Mouse (Mus musculus) mouse trophoblast stem cell (cell line): ENCODE data around the gene P2rx2.

Experiments
- in situ Hi-C, 2 experiments: fragments of 300-500 bp; cut with MseI, MboI; formaldehyde crosslinking; loops; 2 replicates in 1 of 2; 3 replicates in 1 of 2; pipeline ENCODE4 v1.15.1; 2025

P2rx2 gene

DNA sequence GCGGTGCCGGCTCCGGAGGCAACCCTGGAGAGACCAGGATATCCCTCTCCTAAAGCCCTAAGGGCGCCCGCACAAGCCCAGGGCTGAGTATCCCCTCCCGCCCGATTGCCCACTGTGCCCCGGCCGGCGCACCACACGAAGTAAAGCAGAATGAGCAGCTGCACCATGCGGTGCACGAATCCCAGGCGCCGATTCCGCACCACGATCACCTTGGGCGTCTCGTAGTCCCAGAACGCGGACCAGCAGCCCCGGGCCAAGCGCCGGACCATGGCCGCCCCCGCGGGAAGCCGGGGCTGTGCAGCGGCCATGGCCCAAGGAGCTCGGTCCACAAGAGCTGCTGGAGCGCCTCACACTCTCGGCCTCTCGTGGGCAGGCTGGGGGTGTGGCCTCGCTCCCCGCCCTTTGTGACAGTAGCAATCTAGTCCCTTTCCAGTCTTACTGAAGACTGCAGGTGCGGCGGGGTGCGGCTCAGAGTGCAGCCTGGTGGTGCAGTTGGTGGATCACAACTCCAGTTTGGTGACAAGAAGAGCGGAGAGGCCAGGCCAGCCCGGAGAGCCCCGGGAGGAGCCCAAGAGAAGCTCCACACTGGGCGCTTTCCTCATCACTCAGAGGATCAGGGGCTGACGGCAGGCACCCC is at the start of gene P2rx2:
Gene P2rx2, minus strand, starts transcription at position 565 of the 637 bp plus-strand sequence.
- in situ Hi-C loops: no loop called here

GRCm38 (mm10) chr5:110392727-110393126 is 49.7 kb upstream of the P2rx2 start:
- in situ Hi-C loops: no loop called here

- in situ Hi-C loops: no loop called here
Measured at GRCm38 (mm10) chr5:110390631-110391030, 47.6 kb upstream of the P2rx2 start.

- in situ Hi-C loops: no loop called here
Measured at GRCm38 (mm10) chr5:110387332-110387731, 44.3 kb upstream of the P2rx2 start.

DNA sequence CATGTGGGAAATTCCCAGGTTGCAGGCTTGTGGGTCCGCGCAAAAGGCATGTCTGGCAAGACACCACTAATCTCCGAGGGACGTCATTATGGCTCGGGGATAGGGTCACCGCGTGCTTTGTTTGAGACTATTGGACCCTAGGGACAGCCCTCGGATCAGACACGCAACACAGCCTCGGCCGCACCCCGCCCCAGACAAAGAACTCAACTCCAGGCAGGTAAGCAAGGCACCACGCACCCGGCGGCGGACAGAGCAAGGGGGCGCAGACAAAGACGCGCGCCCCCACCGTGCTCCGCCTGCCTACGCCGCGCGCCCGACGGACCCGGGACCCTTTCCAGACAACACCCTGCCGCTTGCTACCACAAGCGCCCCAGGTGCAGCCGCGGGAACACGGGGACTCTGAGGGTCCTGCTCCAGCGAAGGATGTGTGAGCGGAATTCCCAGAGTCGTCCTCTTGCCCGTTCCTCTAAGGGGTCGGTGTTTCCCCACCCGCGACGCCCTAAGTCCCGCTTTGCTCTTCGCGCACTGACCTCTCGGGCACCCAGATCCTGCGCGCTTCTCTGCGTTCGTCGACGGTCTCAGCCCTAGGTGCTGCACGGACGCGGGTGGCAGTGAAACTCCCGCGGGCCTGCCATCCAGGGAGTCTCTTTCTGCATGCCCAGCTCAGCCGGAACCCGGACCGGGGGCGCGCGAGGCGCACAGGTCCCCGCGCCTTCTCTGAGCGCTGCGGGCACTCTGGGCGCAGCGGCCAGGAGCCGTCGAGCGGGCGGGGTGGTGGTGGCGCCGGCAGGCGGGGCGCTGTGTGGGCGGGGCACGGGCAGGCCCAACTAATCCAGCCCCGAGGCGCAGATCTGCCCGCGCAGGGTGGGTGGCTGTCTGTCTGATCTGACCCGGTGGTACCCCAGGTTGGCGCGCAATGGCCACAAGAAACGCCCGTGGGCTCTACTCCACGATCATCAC is 43.6 kb upstream of the P2rx2 start:
- in situ Hi-C loops: no loop called here

DNA sequence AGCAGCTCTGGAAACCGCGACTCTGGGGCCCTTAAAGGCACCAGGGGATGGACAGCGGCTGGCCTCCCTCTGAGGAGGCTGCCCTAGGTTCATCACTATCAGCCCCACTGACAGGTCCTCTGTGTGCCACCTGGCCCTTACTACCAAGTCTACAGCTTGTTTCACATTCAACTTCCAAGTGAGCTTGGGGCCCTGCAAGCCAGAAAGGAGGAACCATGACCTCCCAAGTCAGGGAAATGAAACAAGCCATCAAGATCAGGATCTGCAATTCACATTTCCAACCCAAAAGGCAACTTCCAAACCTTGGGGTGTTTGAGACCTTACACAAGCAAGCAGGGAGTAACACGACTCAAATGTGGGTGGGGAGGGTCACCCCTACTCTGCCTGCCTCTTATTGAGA is 42.3 kb upstream of the P2rx2 start:
- in situ Hi-C loops: no loop called here

DNA sequence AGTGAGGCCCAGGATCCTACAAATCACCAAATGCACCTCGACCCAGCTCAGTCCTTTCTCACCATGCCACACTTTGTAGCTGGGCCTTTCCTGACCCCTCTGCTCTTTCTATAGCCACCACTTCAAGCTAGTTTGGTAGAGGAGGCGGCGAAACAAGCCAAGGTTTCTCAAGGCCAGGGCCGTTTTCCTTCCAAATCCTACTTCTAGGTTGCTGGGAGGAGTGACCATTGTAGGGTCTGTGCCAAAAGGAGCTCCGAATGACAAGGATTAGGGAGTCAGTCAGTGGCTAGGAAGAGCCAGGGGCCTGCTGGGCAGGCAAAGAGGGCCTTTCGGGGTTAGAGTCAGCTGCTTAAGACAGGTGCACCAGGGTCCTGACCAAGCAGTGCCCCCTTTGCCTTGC is 41.5 kb upstream of the P2rx2 start:
- in situ Hi-C loops: no loop called here

- in situ Hi-C loops: no loop called here
Measured at GRCm38 (mm10) chr5:110379823-110380222, 36.8 kb upstream of the P2rx2 start.

GRCm38 (mm10) chr5:110379086-110379485 is 36.1 kb upstream of the P2rx2 start:
- in situ Hi-C loops: no loop called here

DNA sequence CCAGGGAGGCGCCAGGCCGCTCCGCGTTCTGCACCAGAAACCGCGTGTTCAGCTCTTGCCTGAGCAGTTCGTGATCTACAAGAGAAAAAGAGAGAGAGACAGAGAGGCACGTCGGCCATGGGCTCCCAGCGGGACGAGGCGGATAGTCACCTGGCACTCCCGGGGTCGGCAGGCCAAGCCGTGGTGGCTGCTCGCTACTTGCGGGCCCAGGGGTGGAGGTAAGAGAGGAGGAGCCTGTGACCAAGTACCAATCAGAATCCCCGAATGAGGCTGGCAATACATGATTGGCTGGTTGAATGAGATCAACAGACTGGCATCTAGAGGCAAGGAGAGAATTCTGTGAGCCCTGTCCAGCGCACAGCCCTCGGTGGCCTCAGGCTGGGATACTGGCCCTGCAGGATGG is 35.2 kb upstream of the P2rx2 start:
- in situ Hi-C loops: no loop called here

DNA sequence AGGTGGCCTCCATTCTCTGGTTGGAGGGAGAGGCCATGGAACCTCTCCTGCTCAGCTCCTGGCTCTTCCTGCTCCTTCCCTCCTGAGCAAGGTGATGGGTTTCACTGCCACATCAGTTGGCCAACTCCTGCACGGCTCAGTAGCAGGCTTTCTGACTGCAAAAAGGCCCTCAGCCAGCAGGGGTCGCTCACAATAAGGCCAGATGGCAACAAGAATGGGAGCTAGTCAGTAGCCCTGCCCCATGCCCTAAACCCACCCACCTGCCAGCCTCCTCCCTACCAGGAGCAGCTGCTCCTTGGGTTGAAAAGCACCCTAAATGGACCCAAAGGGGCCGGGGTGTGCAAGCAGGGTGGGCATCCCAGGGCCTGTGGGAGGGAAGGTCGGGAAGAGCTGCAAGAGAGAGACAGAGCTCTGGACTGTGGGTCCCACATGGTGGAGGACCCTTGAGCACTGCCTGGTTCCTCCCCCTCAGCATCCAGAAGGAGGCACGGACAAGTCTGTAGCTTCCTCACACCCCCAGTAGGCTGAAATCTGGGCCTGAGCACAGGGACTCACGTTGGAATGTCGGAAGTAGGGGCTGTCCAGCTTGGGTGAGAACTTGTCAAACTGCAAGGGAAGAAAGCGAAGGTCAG is 33.9 kb upstream of the P2rx2 start:
- in situ Hi-C loops: no loop called here

- in situ Hi-C loops: no loop called here
Measured at GRCm38 (mm10) chr5:110363822-110364545, 21.0 kb upstream of the P2rx2 start.

DNA sequence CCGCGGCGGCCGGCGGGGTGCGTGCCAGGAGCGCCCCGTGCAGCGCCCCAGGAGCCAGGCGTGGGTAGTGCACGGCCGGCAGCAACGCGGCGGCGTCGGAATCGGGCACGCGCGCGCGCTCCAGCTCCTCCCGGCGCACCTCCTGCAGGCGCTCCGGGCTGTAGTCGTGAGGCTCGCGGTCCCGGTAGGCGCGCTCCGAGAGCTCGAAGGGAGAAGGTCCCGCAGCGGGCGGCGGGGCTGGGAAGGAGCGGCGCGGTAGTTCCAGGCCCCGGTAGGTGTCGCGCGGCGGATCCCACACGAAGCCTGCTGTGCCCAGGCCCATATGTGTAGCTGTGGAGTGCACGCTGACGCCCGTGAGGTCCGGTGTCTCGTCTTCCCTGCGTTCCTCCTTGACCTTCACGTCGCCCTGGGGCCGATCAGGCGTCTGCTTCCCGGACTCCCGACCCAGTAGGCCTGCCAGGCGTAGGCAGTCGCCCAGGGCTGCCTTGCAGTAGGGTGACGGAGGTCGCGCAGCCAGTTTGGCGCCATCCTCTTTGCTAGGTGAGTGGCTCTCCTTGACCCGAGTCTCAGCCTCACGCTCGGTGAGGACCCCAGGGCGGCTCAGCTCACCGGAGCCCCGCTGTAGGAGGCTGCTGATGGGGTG is 20.3 kb upstream of the P2rx2 start:
- in situ Hi-C loops: no loop called here

- in situ Hi-C loops: no loop called here
Measured at GRCm38 (mm10) chr5:110362813-110363178, 19.8 kb upstream of the P2rx2 start.

GRCm38 (mm10) chr5:110361465-110361864 is 18.5 kb upstream of the P2rx2 start:
- in situ Hi-C loops: no loop called here

GRCm38 (mm10) chr5:110357531-110358179 is 14.6 kb upstream of the P2rx2 start:
- in situ Hi-C loops: loop anchor here (10.0 kb wide), 1 partner anchor 277 kb away; no protein-coding TSS in a partner anchor

- in situ Hi-C loops: loop anchor here (10.0 kb wide), 1 partner anchor 280 kb away; no protein-coding TSS in a partner anchor
Measured at GRCm38 (mm10) chr5:110354716-110355115, 11.7 kb upstream of the P2rx2 start.

DNA sequence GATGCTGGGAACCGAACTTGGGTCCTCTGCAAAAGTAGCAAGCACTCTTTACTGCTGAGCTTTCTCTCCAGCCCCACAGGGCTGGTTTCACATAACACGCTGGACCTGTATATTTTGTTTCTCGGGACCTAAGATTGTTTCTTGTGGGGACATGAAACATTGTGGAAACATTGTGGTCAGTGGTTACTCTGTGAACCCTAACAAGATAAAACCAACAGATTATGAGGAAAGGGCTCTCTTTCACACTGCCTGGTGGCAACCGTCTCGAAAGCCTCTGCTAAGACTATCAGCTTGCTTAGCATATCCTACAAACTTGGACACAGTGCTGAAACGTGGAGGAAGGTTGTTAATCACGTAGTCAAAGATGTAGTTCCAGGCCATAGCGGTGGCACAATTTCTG is 4.0 kb upstream of the P2rx2 start:
- in situ Hi-C loops: no loop called here

- in situ Hi-C loops: no loop called here
Measured at GRCm38 (mm10) chr5:110345553-110345952, 2.5 kb upstream of the P2rx2 start.

- in situ Hi-C loops: no loop called here
Measured at GRCm38 (mm10) chr5:110344524-110344923, 1.5 kb upstream of the P2rx2 start, which contains the start of gene Lrcol1. Gene Lrcol1, plus strand, starts transcription at chr5:110344730.

GRCm38 (mm10) chr5:110338792-110339191 is 4.2 kb downstream of the P2rx2 start:
- in situ Hi-C loops: no loop called here
